Mouse (Mus musculus) embryonic fibroblast, embryonic 13.5 days (primary cell): ENCODE results near the gene Atp8a1.

Experiments used
- CTCF ChIP-seq: IDR thresholded peaks from 2 replicates; pipeline ENCODE4 v1.5.1; 2011; ENCODE audit warnings: mild to moderate bottlenecking, control low read depth, low read length, moderate library complexity, borderline replicate concordance; ENCODE audit not compliant: insufficient read depth
- POLR2A ChIP-seq: IDR thresholded peaks from 2 replicates; pipeline ENCODE4 v1.6.1; 2011; ENCODE audit warnings: low read depth, mild to moderate bottlenecking, control low read depth, low read length, moderate library complexity

GRCm38 (mm10) chr5:67753057-67753456 is 94.2 kb downstream of the Atp8a1 start:
- no peak for TF ChIP-seq CTCF
- TF ChIP-seq POLR2A: no peak
